In genomic region chr1:155737809-155738383, GRCm38 (mm10) we compare ENCODE assay signal across 17 mouse cellular contexts. TPM values are rescaled to one million over a fixed set of nuclear protein-coding genes. Genes with fewer than 3 reads are reported as not detected.
DNase-seq lines count a peak whose midpoint lies in the region; ATAC-seq and TF ChIP-seq lines count a peak whose summit lies in the region.
"Had no signal": no experiment of that assay in that cellular context is flagged by ENCODE, and none has a peak within 500 bp of the region (broad histone marks: within the 10 kb centered on the region; RNA-seq: fewer than 3 reads in every experiment).

No protein-coding gene starts in this region.

- 2% methylated on average over 25 of the region's 25 CpGs for WGBS in kidney, adult 2 months

- no peak overlapping the region for H3K27ac ChIP-seq in gastrocnemius, adult 2 months
- H3K27ac ChIP-seq in kidney, adult 2 months (ENCODE audit: insufficient read depth, low read depth, low read length), result no peak overlapping the region
- H3K27ac ChIP-seq: midbrain, embryonic 12.5 days had no signal

- TF ChIP-seq CTCF in gastrocnemius, adult 2 months (IDR thresholded peaks at IDR 0.05), result no peak
- TF ChIP-seq CTCF in kidney, adult 2 months (conservative IDR thresholded peaks at IDR 0.05; ENCODE audit: insufficient read depth, insufficient read length, low read depth, low read length), result no peak

- no peaks in the 10 kb centered on the region for H3K36me3 ChIP-seq in kidney, adult 2 months (ENCODE audit: control insufficient read depth, insufficient read depth, low read length)
- H3K36me3 ChIP-seq: G1E; midbrain, embryonic 12.5 days had no signal

- peaks cover 21% of the 10 kb centered on the region for H3K27me3 ChIP-seq in kidney, adult 2 months (replicated peaks; ENCODE audit: control insufficient read depth, insufficient read depth, low read length)

- no peaks in the 10 kb centered on the region; the same call in 1 of the 2 replicates for H3K4me1 ChIP-seq in kidney, adult 2 months (ENCODE audit: control insufficient read depth, insufficient read depth, low read length)

- no peak for DNase-seq in gastrocnemius, adult 2 months
- no peak for DNase-seq in gastrocnemius, adult 8-10 months (ENCODE audit: low spot score in 2 of 2)
- peak; percentile 9 for DNase-seq in kidney, adult 2 months
- DNase-seq in kidney, adult 9 months, result no peak
- no peak for DNase-seq in cerebellum, adult 9-11 months
- no peak for DNase-seq in adipocyte (ENCODE audit: low spot score)
- DNase-seq: kidney, postnatal 14 days; thymus, postnatal 14 days had no signal

- TF ChIP-seq POLR2A in kidney, adult 2 months (IDR thresholded peaks at IDR 0.05; ENCODE audit: low read depth, low read length), result no peak

- peak; percentile 7; the same call in 1 of the 2 replicates for ATAC-seq in common myeloid progenitor, adult 5-6 weeks (replicated peaks; ENCODE audit: low read depth, poor library complexity, severe bottlenecking)
- 0 out of 2 replicates have a peak, but pooled peaks have one; percentile 29 for ATAC-seq in megakaryocyte progenitor cell, adult 5-6 weeks (replicated peaks; ENCODE audit: poor library complexity)

- peak overlapping the region; percentile 43 for H3K4me3 ChIP-seq in gastrocnemius, adult 2 months
- H3K4me3 ChIP-seq in kidney, adult 2 months (ENCODE audit: insufficient read depth, low read depth, low read length), result no peak overlapping the region
- H3K4me3 ChIP-seq: erythroblast, embryonic 14.5 days; midbrain, embryonic 12.5 days had no signal

- intact Hi-C loops in gastrocnemius, adult 2 months (cut with DNase I), result no loop called here

RNA-seq across cellular contexts. Expression of gene Lhx4, which starts 13.6 kb away (rescaled TPM):
- total RNA-seq in gastrocnemius, adult 2 months (2021), result not detected
- total RNA-seq in gastrocnemius, adult 8-10 months (2022), result not detected
- polyA plus RNA-seq in kidney, adult 2 months (2012; rRNA removed), result not detected in 2 replicates
- total RNA-seq in common myeloid progenitor, adult 5-6 weeks (2017), result not detected in 2 replicates
- total RNA-seq in megakaryocyte progenitor cell, adult 5-6 weeks (2015), result not detected in 2 replicates
- total RNA-seq in megakaryocyte progenitor cell, adult 5-6 weeks (2017), result not detected in 2 replicates
- total RNA-seq: neutrophil, adult 5-6 weeks had no signal
- polyA plus RNA-seq: cortical plate, adult 2 months; erythroblast, embryonic 14.5 days; frontal cortex, adult 2 months; G1E; liver, embryonic 16.5 days had no signal
